Mouse (Mus musculus) kidney, adult 18-20 months (tissue): ENCODE results near the gene Syne1.

Experiments used
- DNase-seq: peaks from one replicate; pipeline ENCODE4 v3.0.0; 2021

Gene Syne1

DNA sequence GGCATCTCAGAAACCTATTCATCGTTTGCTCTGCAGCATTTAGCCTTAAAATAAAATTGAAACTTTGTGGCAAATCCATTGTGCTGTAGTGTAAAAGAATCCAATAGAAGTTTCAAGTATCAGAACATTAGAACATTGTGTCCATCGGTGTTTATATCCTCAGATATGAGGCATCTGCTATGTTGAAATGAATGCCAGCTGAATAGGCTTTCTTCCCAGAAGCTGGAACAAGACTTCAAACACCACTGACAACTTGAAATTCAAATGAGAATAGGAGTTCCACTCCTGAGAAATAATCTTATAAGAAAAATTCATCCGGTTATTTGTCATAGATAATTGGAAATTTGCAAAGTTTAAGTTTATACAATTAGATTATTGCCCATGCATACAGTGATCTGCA, 135.6 kb downstream of the Syne1 start:
- no peak for DNase-seq

DNA sequence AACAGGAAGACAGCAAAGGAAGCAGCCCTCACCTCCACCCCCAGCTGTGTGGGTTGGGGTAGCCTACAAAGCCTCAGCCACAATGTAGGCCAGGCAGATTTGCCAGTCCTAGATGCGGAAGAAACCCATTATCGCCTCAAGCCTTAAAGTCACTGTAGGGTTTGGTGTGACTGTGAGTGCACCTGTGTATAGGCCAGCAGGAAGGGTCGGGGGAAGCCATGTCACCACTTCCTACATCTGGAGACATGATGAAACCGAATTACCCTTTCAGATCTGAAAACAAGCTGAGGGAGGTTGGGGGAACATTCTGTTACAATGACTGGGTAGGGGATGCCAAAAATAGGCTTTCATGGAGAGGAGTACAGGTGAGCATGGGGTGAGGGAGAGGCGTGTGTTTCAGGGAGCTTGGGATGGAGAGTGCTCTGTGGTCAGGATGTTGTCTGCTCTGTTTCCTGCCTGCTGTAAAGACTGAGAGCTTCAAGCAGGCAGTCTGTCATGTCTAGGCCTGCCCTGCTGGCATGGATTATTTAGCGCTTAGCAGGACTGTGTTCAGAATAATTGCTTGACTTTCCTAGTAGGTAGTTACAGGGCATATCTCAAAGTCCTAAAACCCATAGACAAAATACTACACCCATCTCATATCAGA, 167.0 kb downstream of the Syne1 start:
- DNase-seq = no peak

DNA sequence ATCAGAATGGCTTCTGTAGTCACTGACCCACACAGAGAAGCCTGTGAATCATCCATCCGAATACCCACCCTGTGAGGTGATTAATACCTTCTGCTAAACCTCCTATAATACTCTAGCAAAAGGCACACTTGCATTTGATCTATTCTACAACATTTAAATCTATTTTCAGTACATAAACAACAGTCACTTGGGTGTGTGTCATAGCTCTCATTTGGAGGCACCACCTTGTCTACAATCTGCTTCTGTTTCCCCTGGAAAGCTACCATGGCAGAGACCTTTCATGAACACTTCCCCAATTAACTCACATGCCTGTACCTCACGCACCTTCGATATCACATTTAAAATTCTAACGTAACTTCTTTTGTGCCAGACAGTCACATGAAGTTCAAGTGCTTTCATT, 169.7 kb downstream of the Syne1 start:
- no peak for DNase-seq

DNA sequence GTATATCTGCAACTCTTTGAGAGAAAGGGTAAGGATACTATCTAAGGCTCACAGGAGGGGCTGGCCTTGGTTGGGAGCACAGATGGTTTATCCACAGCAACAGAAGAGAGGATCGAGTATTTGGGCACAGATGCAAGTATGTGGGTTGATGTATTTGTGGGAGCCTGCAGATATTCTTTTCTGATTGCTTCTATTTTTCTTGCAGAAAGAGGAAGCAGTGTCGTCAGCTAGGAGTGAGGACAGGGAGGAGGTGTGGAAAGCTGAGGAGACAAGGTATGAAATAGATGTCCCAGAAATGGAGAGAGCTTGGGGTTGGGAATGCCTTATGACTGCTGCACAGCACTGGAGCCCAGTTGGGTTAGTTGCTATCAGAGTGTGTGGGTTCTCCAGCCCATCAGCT, 172.3 kb downstream of the Syne1 start:
- no peak for DNase-seq

DNA sequence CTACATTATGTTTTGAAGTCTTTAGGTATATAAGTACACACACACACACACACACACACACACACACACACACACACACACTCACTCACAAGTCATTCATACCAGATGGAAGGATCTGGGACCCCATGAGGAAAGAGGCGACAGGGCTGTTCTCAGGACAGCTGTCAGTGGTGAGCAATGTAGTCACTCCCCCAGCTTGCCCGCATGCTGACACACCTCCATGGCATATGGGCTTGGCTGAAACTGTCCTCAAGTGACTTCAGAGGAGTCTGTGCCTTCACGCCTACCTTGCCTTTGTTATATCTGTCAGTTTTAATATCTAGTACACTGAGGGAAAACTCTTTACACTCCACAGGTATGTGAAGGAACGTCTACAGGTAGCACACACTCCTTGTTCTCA, 181.7 kb downstream of the Syne1 start:
- no peak for DNase-seq

DNA sequence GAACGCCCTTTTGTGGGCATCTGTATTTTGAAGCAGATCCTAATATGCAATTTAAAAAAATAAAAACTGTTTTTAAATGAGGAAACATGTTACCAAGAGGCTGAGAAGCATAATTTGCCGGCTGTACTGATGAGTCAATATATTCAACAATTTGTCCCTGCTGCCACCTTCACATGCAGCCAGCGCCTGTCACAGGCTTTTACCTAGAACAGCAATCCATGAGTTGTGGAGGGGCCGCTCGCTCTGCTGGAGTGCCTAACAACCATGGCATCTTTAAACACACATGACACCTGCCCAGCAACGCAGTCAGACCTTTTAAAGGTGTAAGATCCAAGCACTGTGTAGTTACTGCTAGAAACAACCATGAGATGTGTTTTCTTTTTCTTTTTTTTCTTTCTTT, 183.0 kb downstream of the Syne1 start:
- no peak for DNase-seq

DNA sequence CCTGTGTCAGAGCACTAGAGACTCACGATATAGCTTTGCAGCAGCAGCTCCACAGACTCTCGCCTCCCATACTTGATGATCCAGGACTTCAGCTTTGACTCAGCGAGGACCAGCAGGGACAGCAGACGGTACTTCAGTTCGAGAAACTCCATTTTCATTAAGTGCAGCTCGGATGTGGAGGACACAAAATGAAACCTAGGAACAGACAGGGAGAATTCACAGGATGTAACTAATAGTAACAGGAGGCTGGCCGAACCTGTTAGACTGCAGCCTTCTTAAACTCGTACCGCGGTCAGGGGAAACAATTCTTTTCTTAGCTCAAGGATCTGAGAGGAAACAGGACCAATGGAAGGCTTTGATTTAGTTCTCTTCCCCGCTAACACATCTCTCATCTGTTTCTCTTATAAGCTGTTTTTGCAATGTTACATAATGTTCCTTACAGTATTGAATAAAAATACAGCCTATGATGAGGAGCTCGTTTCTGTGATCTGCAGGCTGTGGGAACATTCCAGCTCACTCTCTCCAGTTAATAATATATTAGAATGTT, 183.7 kb downstream of the Syne1 start:
- DNase-seq = no peak

DNA sequence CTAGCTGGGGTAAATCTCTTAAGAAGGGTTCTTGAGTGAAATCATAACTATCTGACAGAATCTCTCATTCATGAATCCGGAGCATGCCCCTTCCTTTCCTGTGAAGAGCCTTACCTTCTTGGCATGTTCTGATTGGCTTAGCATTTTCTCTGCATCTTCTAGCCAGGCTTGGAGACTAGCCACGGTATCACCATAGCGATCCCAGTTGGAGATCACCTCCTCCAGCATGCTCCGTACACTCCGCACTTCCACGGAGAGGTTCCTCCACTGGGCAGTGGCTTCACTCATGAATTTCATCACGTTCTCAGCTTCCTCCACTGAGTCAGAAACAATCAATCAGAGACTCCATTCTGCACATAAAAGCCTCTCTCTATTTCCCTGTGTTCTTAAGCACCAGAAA, 190.7 kb downstream of the Syne1 start:
- DNase-seq = no peak

DNA sequence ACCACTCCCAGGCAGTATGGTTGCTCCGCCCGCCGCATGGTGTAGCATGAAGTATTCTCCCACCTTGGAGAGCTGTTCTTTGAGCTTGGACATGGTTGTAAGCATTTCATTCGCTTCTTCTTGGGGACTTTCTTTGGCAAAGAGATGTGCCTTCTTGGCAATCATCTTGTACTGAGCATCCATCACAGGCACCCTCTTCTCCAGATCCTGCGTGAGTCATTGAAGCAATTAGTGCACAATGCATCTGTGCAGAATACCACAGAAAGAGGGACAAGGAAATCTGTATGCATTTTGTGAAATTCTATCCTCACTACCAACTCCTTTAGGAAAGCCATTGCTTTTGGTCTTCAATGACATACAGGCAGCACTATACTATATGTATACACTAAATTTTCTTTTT, 194.7 kb downstream of the Syne1 start:
- DNase-seq = no peak

DNA sequence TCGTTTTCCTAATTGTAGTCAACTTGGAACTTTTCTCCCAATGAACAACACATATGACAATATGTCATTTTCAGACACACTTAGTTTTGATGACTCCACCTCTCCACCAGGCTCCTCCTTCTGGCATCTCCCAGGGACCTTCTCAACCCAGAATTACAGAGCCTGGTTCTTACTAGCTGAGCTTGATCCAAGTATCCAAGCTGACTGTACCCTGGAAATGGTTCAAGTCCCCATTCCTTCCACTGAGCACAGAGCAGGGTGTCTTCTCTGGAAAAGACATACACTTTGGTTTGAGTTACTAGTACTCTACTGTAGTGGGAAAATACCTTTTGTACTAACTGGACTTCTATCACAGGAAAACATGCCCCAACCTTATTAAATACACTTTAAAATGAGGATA, 197.9 kb downstream of the Syne1 start:
- no peak for DNase-seq

DNA sequence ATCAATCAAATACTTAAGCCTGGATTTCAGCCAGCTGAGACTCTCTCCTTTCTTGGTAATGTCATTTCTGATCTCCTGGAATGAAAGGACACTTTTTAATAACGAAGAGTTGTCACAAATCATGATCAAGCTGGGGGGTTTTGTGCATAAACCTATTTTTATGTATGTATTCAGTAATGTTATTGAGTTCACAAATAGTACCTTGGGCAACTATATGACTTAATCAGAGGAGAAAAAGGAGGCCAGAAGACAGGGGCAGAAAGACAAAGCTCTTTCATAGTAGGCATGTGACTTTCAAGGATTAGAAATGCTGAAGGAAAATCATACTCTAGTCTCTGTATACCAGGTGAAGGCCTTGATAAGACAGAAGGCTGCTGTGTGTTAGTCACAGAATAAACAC, 204.4 kb downstream of the Syne1 start:
- DNase-seq = no peak

DNA sequence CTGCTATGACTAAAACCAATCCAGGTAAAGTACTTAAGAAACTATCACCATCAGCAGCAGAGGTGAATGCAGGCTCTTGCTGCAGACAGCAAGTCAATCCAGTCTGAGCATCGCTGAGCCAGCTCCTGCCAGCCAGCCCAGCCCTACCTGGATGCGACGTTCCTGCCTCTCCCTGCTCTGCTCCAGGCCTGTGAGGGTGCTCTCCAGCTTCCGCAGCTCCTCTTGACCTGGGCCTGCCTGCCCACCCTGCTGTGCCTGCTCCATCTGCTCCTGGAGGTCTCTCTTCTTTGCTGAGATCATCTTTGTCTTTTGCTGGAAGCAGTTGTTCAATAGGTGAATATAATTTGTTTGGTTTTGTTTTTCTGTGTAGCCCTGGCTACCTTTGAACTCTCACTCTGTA, 208.1 kb downstream of the Syne1 start:
- DNase-seq = no peak

DNA sequence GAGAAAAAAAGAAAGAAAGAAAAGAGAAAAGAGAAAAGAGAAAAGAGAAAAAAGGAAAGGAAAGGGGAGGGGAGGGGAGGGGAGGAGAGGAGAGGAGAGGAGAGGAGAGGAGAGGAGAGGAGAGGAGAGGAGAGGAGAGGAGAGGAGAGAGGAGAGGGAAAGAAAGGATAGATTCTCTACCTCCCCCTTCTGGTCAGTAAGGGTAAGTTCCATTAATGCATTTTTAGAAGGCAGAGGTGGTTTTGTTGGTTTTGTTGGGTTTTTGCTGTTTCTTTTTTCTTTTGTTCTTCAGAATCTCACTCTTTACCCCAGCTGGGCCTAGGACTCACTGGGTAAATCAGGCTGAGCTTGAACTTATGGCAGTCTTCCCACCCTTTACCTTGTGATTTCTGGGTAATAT, 214.9 kb downstream of the Syne1 start:
- DNase-seq = no peak

DNA sequence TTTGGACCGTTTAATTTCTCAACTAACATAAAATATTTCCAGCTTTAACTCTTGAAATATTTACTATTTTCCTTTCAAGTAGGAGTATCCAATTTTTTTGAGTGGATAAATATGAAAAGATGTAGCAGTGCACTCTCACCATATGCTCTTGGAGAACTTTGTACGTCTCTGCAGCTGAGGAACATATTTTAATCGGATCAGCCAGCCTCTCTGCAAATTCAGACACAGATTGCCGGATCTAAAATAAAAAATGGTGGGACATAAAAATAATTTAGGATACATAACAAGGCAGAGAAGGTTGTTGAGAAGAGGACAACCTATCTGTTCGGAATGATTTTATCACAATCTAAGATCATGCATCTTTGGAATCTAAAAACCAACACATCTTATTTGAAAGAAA, 218.5 kb downstream of the Syne1 start:
- no peak for DNase-seq

DNA sequence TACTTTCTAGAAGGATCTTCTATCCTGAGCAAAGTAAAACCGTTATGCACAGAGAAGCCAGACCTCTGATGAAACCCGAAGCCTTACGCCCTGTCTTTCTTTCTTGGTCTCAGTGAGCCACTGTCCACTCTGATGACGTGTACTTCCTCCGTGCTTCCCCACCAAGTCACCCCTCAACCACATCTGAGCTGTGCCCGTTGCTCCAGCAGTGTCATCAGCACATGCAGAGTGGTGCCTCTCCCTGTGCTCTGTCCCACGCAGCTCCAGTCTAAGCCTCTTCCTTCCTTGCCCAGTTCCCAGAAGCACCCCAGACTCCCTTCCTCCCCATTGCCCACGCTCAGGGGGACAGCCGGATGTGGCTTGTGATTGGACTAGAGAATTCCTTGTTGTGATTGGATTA, 224.6 kb downstream of the Syne1 start:
- DNase-seq = no peak

DNA sequence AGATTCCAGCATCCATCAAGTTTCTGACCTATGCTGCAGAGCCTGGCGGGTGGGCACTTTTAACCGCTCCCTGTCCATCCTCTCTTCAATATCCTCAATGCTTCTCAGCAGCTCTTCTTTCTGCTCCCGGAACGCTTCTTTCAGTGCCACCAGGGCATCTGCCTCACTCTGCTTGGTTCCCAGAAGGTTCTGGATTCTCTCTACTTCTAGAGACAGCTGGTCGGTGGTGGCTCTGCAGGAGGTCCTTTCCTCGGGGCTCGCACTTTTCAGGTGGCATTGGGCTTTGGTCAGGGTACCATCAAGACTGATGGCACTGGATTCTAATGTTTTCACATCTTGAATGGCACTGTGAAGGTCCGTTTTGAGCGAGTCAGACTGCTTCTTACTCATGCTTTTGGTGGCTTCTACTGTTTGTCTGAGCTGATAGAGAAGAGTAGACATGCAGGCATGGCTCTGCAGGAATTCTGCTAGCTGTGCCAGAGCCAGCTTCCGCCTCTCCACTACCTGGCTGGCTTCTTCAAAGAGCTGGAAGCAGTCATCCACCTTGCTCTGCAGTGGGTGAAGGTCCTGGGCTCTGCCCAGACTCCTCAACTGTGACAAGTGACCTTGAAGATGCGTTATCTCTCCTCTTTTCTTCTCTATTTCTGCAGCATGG, 227.4 kb downstream of the Syne1 start:
- no peak for DNase-seq

DNA sequence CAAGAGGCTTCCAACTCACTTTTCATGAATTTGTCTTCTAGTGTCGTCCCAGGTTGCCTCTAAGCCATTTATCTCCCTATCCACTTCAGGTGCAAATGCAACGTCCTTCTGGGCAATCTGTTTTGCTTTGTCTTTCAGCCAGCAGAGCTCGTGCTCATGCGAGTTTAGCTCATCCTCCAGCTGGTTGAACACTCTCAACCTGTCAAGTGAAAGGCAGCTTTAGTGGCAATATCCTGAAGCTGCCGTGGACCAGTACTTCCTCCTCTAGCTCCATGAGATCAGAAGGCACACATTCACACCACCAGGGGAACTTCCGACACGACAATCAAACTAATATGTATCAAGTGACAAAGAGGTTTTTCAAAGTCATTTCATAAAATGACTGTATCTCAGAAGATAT, 228.7 kb downstream of the Syne1 start:
- DNase-seq = no peak

DNA sequence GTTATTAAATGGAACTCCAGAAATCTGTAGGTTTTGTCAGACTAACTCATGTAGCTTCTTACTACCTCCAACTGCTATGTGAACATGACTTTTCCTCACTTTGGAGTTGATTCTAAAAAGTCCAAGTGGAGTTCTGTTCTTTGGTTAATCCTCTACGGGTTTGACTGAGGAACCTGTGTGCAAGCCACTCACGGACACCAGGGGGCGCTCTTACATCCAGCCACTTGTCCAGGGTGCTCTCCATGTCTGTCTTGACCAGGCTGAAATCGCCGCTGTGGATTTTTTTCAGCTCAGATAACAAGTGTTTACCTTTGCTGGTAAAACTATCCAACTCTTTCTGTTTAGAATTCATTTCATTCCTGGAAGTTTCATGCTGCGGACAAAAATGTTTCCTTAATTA, 233.7 kb downstream of the Syne1 start:
- peak; percentile 78 for DNase-seq

DNA sequence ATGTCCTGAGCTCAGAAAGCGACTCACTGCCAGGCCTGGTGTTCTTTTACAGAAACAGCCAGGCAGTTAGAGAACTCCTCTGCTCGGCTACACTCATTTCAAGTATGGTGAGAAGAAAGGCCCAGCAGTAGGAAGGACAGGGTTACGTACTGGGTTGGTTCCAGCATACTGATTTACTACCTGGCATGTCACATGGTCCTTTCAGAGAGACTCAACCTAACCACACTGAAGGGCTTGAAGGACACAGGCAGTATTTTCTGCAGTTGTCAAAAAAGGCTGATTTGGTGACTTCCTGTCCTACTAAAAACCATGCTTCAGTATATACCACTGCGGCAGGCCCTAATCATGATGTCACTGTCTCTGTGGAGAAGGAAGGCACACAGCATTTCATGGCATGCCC, 238.8 kb downstream of the Syne1 start:
- DNase-seq = no peak

DNA sequence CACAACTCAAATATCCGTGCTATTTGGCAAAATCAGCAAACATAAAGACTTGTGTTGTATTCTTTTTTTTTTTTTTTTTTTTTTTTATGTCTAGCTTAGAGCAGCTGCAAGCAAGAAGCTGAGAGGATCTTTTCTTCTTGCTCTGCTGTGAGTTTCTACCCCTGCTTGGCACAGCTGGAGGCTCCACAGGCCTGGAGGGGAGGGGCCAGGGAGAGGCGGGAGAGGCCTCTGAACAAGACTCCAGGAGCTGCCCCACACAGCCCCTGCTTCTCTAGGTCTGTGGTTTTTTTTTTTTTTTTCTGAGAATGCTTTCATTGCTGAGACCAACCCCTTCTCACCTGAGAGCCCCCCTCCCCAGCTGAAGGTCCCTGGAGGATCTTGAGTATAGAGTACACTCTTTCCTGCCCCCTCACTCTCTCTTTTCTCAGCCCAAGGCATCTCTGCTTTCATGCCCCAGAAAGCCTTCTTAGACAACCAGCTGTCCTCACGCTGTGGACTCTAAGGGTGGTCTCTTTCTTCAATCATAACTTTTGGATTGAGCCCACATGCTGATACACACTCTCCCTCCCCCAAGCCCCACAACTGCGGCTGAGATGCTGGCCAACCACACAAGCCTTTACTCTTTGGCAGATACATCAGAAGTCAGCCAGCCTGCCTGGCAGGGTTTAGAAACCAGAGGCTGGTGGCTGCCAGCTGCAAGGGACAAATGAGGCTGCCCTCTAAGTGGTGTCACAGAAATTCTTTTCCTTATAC, 241.1 kb downstream of the Syne1 start:
- no peak for DNase-seq

DNA sequence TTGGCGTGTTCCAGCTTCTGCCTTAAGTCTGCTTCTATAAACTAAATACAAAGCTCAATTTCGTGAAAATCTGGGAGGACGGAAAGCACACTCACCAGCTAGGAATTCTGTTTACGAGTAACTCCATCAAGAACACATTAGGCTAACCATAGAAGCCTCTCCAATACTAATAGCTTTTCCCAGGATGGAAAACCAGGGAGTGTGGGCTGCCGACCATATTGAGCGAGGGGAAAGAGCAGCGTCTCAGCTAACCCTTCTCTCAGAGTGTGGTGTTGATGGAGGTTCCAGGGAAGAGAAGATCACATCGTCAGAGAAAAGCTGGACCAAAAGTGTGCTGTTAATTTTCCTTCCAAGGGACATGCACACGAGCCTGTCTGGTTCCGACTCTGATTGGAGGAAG, 241.9 kb downstream of the Syne1 start:
- no peak for DNase-seq

DNA sequence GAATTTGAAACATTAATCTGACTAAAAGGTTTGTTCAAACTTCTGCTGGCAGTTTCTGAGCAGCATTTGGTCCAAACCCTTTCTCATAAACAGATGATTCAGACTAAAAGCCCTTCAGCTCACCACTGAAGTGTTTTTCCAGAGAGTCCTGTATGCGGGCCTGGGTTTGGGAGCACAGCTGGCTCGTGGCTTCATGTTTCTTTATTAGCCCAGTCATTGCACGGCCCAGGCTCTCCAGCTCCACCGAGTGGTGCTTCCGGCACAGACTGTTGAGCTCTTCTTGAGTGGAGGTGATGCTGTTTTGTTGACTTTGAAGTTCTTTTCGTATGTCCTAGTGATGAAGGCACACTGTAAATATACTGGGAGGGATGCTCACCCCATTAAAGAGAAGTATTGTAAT, 245.7 kb downstream of the Syne1 start:
- no peak for DNase-seq

DNA sequence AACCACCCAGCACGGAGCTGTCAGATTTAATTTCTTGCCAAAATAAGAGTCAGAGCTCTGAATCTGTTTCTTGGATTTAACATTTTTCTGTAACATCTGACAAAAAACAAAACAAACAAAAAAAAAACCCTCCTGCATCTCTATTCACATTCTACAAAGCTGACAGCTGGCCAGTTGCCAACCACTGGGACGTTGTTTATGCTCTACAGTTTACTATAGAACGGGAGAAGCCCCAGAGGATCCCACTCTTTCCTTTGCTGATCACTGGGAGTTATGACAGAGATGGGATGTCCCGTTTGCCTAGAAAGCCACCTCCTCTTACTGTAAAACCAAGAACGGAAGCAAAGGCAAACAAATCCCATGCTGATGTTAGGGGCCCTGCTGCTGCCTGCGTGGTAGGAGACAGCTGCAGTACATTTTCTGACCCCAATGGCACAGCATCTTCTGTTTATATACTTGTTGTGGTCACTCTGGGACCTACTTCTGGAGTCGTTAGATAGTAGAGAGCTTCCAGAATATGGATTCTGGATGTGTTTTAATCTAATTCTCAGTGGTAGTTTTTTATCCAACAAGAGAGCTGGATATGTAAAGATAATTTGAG, 255.9 kb downstream of the Syne1 start:
- DNase-seq = no peak

DNA sequence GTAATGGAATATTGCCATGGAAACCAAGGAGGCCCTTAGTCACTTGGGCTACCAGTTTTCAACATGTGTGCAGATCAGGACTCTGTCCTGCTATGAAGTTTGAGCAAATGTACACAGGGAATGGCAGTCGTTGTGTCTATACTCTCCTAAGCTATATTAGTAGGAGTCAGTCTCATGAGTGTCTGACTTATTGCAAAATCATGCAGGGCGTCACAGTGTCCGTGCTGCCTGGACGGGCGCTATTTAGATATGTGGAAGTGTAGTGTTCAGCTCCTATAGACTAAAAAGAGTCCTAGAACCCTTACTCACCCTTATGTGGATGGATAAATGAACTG, 261.7 kb downstream of the Syne1 start:
- no peak for DNase-seq
